Mouse (Mus musculus): ENCODE measurements at regions not wholly inside any gene's neighbourhood (a gene's known extent, or its start where the extent isn't known, plus 50 kb on each side); places are given as distances from the start of the nearest gene placed in this dataset.

- H3K27ac ChIP-seq (ENCODE audit: control insufficient read depth, low read depth, low read length), result 0 out of 2 replicates have a peak overlapping the region, but pooled peaks have one; percentile 43
- no peak overlapping the region for H3K9ac ChIP-seq (ENCODE audit: control insufficient read depth, low read depth, low read length, poor library complexity, severe bottlenecking)
Measured at GRCm38 (mm10) chr17:29440490-29440889, 50.1 kb upstream of the Pim1 start.

More at GRCm38 (mm10) chr17:29440490-29440889, 50.1 kb upstream of the Pim1 start:
- TF ChIP-seq BHLHE40 (IDR thresholded peaks at IDR 0.05; ENCODE audit: borderline replicate concordance, low read depth, low read length) (no peak), ELF1 (IDR thresholded peaks at IDR 0.05; ENCODE audit: low read depth, low read length) (no peak), EP300 (IDR thresholded peaks at IDR 0.05; ENCODE audit: low read depth in 1 of 2, low read length in 2 of 2) (no peak), KAT2A (conservative IDR thresholded peaks at IDR 0.05; ENCODE audit: low read depth, low read length) (no peak), GABPA (IDR thresholded peaks at IDR 0.05; ENCODE audit: low read depth, low read length) (no peak), GATA1 (IDR thresholded peaks at IDR 0.05; ENCODE audit: low read depth, low read length) (no peak), E2F4 (IDR thresholded peaks at IDR 0.05; ENCODE audit: borderline replicate concordance, low read depth, low read length) (no peak), TAL1 (IDR thresholded peaks at IDR 0.05; ENCODE audit: low read length) (no peak), SIN3A (IDR thresholded peaks at IDR 0.05; ENCODE audit: low read length) (no peak), MXI1 (IDR thresholded peaks at IDR 0.05; ENCODE audit: low read depth, low read length) (no peak), MYC (IDR thresholded peaks at IDR 0.05; ENCODE audit: low read depth, low read length) (no peak), POLR2AphosphoS2 (IDR thresholded peaks at IDR 0.05; ENCODE audit: low read length) (no peak), MEF2A (IDR thresholded peaks at IDR 0.05; ENCODE audit: extremely low read depth, insufficient replicate concordance, low read depth, low read length, poor library complexity, severe bottlenecking) (no peak), RCOR1 (IDR thresholded peaks at IDR 0.05; ENCODE audit: low read depth, low read length) (no peak), ZMIZ1 (IDR thresholded peaks at IDR 0.05; ENCODE audit: low read depth, low read length) (no peak), TCF12 (IDR thresholded peaks at IDR 0.05; ENCODE audit: low read depth, low read length) (no peak), POLR2A (IDR thresholded peaks at IDR 0.05; ENCODE audit: control insufficient read depth in 1 of 2, insufficient read depth in 1 of 2, low read depth in 1 of 2, low read length in 2 of 2, poor library complexity in 1 of 2) (no peak), CHD2 (IDR thresholded peaks at IDR 0.05; ENCODE audit: low read length) (no peak), MAZ (IDR thresholded peaks at IDR 0.05; ENCODE audit: low read depth, low read length) (no peak), ZC3H11A (IDR thresholded peaks at IDR 0.05; ENCODE audit: low read depth, low read length) (no peak)
- Histone ChIP-seq H3K9me3 (replicated peaks; ENCODE audit: insufficient read depth, low read length) (no peaks in the 10 kb centered on the region), H3K4me1 (ENCODE audit: control insufficient read depth in 1 of 2, insufficient read depth in 2 of 2, low read length in 2 of 2) (peaks cover 20 to 69% of the 10 kb centered on the region in 2 experiments), H3K27me3 (ENCODE audit: control insufficient read depth in 1 of 2, insufficient read depth in 2 of 2, low read length in 2 of 2) (no peaks in the 10 kb centered on the region), H3K4me3 (ENCODE audit: control insufficient read depth in 1 of 2, insufficient read depth in 1 of 2, low read depth in 2 of 2, low read length in 2 of 2) (no peak overlapping the region), H3K79me2 (ENCODE audit: control insufficient read depth, insufficient read depth, low read length, poor library complexity) (no peaks in the 10 kb centered on the region), H3K36me3 (ENCODE audit: control insufficient read depth in 1 of 2, insufficient read depth in 2 of 2, low read length in 2 of 2) (peaks cover 0 to 55% of the 10 kb centered on the region in 2 experiments; a peak in 2 of 4 replicates)
- DNase-seq (ENCODE audit: low read depth, low spot score), result no peak
